Mouse (Mus musculus): ENCODE measurements at regions not wholly inside any gene's neighbourhood (a gene's known extent, or its start where the extent isn't known, plus 50 kb on each side); places are given as distances from the start of the nearest gene placed in this dataset.

DNA sequence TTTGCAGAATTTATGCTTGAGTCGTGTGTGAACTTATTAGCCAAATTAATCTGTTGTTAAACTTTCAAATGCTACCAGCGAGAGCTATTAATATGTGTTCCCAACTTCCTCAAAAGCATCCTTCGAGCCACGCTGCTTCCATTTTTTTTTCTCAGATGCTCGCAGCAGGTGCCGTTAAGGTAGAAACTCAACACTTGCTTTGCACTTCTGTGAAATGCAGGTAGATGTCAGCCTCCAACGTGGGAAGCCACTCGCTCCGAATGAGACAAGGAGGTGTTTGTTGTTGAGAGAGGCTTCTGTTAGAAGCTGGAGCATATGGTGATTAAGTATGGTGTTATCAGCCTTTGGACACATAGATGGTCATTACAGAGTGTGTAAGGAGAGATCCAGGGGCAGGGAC, 433.1 kb upstream of the Adgrl2 start:
- H3K4me3 ChIP-seq (ENCODE audit: control insufficient read depth, insufficient read depth, low read length), result no peak overlapping the region
- no peaks in the 10 kb centered on the region for H3K36me3 ChIP-seq (ENCODE audit: control insufficient read depth, insufficient read depth, low read length)
- TF ChIP-seq POLR2A (IDR thresholded peaks at IDR 0.05; ENCODE audit: control insufficient read depth, extremely low read depth, insufficient read depth, low read length, poor library complexity) (no peak), CTCF (IDR thresholded peaks at IDR 0.05; ENCODE audit: borderline replicate concordance, control insufficient read depth, extremely low read depth, insufficient read depth, low read length, poor library complexity) (no peak)
- 56% methylated on average over 9 of the region's 9 CpGs for WGBS
- no peak for DNase-seq
- H3K4me1 ChIP-seq (replicated peaks; ENCODE audit: control insufficient read depth, insufficient read depth, low read length), result peaks cover 3% of the 10 kb centered on the region; the same call in 1 of the 2 replicates
- no peaks in the 10 kb centered on the region for H3K27me3 ChIP-seq (ENCODE audit: control insufficient read depth, insufficient read depth, low read length)
- H3K27ac ChIP-seq (ENCODE audit: control insufficient read depth, insufficient read depth, low read length), result no peak overlapping the region

DNA sequence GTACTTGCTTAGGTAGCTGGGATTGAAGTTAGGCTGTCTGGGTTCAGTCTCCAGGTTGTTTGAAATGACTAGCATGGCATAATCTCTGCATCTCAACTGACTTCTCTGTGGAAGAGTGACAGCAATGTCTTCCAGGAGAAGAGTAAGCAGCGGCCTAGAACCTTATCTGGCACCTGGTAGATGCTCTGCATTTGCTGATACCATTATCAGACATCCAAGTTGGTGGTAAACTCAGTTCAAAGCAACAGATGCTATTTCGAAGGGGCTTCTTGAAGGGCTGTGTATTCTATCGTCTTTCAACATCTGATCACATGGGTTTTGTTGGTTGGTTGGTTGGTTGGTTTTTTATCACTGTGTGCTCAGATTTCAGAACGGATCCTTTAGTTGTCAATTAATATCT, 424.7 kb upstream of the Adgrl2 start:
- no peak overlapping the region for H3K27ac ChIP-seq (ENCODE audit: control insufficient read depth, insufficient read depth, low read length)
- WGBS, result 86% methylated on average over 4 of the region's 4 CpGs
- no peak for TF ChIP-seq CTCF (IDR thresholded peaks at IDR 0.05; ENCODE audit: borderline replicate concordance, control insufficient read depth, extremely low read depth, insufficient read depth, low read length, poor library complexity)
- no peak for TF ChIP-seq POLR2A (IDR thresholded peaks at IDR 0.05; ENCODE audit: control insufficient read depth, extremely low read depth, insufficient read depth, low read length, poor library complexity)
- no peak overlapping the region for H3K4me3 ChIP-seq (ENCODE audit: control insufficient read depth, insufficient read depth, low read length)
- H3K4me1 ChIP-seq (replicated peaks; ENCODE audit: control insufficient read depth, insufficient read depth, low read length), result no peaks in the 10 kb centered on the region
- no peaks in the 10 kb centered on the region for H3K36me3 ChIP-seq (ENCODE audit: control insufficient read depth, insufficient read depth, low read length)
- no peaks in the 10 kb centered on the region for H3K27me3 ChIP-seq (ENCODE audit: control insufficient read depth, insufficient read depth, low read length)
- no peak for DNase-seq

DNA sequence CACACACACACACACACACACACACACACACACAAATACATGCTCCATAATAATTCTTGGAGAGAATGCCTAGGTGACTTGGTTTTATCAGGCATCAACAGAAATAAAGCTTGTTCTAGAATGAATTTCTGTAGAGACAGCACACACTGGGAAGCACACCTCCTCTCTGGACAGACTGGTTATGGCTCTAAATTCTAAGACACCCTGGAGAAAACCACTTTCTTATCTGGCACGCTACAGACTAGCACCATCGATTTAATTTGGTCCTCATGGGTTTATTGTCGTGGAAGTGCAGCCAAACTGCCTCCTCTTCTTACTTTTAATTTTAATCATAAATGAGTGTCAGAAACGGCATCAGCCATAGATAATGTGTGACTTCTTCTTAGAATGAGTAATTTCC, 422.8 kb upstream of the Adgrl2 start:
- H3K36me3 ChIP-seq (ENCODE audit: control insufficient read depth, insufficient read depth, low read length), result no peaks in the 10 kb centered on the region

DNA sequence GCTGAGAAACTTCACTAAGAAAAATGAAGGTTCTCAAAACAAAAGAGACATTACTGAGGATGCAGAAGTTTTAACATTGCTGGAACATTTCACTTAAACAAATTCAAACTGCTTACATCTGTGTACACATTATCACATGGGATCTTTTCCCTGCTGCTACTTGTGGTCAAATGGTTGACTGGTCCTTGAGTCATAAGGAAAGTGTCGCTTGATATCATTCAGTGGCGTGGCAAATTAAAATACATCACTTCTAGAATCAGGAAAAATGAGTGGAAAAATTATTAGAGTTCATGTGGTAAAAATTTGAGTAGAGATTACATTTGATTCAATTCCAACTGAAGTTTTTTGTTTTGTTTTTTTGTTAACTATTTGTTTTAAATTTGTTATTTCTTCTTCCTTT, 420.2 kb upstream of the Adgrl2 start:
- Histone ChIP-seq H3K36me3 (ENCODE audit: control insufficient read depth, insufficient read depth, low read length) (no peaks in the 10 kb centered on the region), H3K27me3 (ENCODE audit: control insufficient read depth, insufficient read depth, low read length) (no peaks in the 10 kb centered on the region), H3K4me1 (replicated peaks; ENCODE audit: control insufficient read depth, insufficient read depth, low read length) (no peaks in the 10 kb centered on the region), H3K27ac (ENCODE audit: control insufficient read depth, insufficient read depth, low read length) (no peak overlapping the region), H3K4me3 (ENCODE audit: control insufficient read depth, insufficient read depth, low read length) (no peak overlapping the region)
- DNase-seq, result no peak
- WGBS, result 88% methylated on average over 2 of the region's 2 CpGs
- no peak for TF ChIP-seq POLR2A (IDR thresholded peaks at IDR 0.05; ENCODE audit: control insufficient read depth, extremely low read depth, insufficient read depth, low read length, poor library complexity)
- no peak for TF ChIP-seq CTCF (IDR thresholded peaks at IDR 0.05; ENCODE audit: borderline replicate concordance, control insufficient read depth, extremely low read depth, insufficient read depth, low read length, poor library complexity)

More for the DNA sequence above, 422.8 kb upstream of the Adgrl2 start:
- Histone ChIP-seq H3K27ac (ENCODE audit: control insufficient read depth, insufficient read depth, low read length) (no peak overlapping the region), H3K27me3 (ENCODE audit: control insufficient read depth, insufficient read depth, low read length) (no peaks in the 10 kb centered on the region), H3K4me3 (ENCODE audit: control insufficient read depth, insufficient read depth, low read length) (no peak overlapping the region), H3K4me1 (replicated peaks; ENCODE audit: control insufficient read depth, insufficient read depth, low read length) (no peaks in the 10 kb centered on the region)
- WGBS, result 92% methylated on average over 4 of the region's 4 CpGs
- no peak for DNase-seq
- TF ChIP-seq CTCF (IDR thresholded peaks at IDR 0.05; ENCODE audit: borderline replicate concordance, control insufficient read depth, extremely low read depth, insufficient read depth, low read length, poor library complexity), result no peak
- no peak for TF ChIP-seq POLR2A (IDR thresholded peaks at IDR 0.05; ENCODE audit: control insufficient read depth, extremely low read depth, insufficient read depth, low read length, poor library complexity)

DNA sequence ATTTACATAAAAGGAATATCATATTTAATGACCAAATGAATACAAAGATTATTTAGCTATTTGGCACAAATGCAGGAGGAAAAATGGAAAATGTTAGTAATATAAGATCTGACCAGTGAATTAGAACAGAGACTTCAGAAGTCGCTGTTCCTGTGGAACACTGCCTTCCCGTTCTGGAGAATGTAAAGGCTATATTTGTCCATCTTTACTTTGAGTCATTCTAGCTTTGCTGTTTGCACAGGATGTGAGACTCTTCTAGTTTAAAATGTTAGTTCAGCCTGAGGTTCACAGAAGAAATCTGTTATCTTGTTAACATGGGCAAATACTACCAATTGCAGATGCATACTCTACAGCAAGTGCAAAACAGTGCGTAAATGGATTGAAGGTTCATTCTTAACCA, 418.5 kb upstream of the Adgrl2 start:
- Histone ChIP-seq H3K27me3 (ENCODE audit: control insufficient read depth, insufficient read depth, low read length) (no peaks in the 10 kb centered on the region), H3K36me3 (ENCODE audit: control insufficient read depth, insufficient read depth, low read length) (no peaks in the 10 kb centered on the region), H3K4me1 (replicated peaks; ENCODE audit: control insufficient read depth, insufficient read depth, low read length) (no peaks in the 10 kb centered on the region), H3K4me3 (ENCODE audit: control insufficient read depth, insufficient read depth, low read length) (no peak overlapping the region), H3K27ac (ENCODE audit: control insufficient read depth, insufficient read depth, low read length) (no peak overlapping the region)
- TF ChIP-seq CTCF (IDR thresholded peaks at IDR 0.05; ENCODE audit: borderline replicate concordance, control insufficient read depth, extremely low read depth, insufficient read depth, low read length, poor library complexity) (no peak), POLR2A (IDR thresholded peaks at IDR 0.05; ENCODE audit: control insufficient read depth, extremely low read depth, insufficient read depth, low read length, poor library complexity) (no peak)
- no peak for DNase-seq
- WGBS, result 98% methylated on average over 3 of the region's 3 CpGs

DNA sequence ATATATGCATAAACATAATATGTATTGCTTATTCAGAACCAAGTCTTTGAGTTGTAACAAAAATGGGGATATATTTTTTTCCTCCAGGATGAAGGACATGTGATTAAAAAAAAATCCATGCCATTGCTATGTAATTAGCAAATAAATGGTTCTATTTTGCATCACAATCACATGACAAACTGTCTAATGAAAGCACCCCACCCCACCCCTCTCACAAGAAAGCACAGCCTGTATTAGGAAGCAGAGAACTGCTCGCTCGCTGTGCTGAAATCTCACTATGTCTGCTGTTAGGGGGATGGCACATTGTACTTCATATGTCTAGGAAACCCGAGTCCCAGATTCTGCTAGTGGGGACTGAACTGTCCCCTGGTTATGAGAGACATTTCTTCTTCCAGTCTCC, 415.5 kb upstream of the Adgrl2 start:
- no peak overlapping the region for H3K27ac ChIP-seq (ENCODE audit: control insufficient read depth, insufficient read depth, low read length)
- WGBS, result 93% methylated on average over 3 of the region's 3 CpGs
- H3K4me1 ChIP-seq (replicated peaks; ENCODE audit: control insufficient read depth, insufficient read depth, low read length), result no peaks in the 10 kb centered on the region

DNA sequence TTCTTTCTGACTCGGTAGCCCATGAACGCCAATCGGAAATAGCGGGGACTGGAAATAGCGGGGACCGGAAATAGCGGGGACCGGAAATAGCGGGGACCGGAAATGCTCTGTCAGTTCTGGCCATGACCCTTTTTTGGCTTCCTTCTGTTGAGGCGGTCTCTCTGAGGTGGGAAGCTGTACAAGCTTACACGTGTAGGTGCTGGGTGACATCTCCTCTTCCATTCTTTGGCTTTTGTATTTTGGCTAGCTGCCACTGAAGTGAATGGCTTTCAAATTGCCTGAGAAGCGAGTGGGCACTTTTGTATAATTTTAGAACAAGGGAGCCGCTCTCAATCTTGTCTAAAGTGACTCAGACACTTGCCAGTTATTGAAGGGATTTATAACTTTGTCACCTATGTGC, 414.3 kb upstream of the Adgrl2 start:
- Histone ChIP-seq H3K4me3 (ENCODE audit: control insufficient read depth, insufficient read depth, low read length) (no peak overlapping the region), H3K27ac (ENCODE audit: control insufficient read depth, insufficient read depth, low read length) (no peak overlapping the region), H3K36me3 (ENCODE audit: control insufficient read depth, insufficient read depth, low read length) (no peaks in the 10 kb centered on the region), H3K4me1 (replicated peaks; ENCODE audit: control insufficient read depth, insufficient read depth, low read length) (no peaks in the 10 kb centered on the region), H3K27me3 (ENCODE audit: control insufficient read depth, insufficient read depth, low read length) (no peaks in the 10 kb centered on the region)
- TF ChIP-seq CTCF (IDR thresholded peaks at IDR 0.05; ENCODE audit: borderline replicate concordance, control insufficient read depth, extremely low read depth, insufficient read depth, low read length, poor library complexity), result no peak
- TF ChIP-seq POLR2A (IDR thresholded peaks at IDR 0.05; ENCODE audit: control insufficient read depth, extremely low read depth, insufficient read depth, low read length, poor library complexity), result no peak
- 94% methylated on average over 14 of the region's 14 CpGs for WGBS
- no peak for DNase-seq

More for the DNA sequence above, 415.5 kb upstream of the Adgrl2 start:
- no peaks in the 10 kb centered on the region for H3K36me3 ChIP-seq (ENCODE audit: control insufficient read depth, insufficient read depth, low read length)
- no peak overlapping the region for H3K4me3 ChIP-seq (ENCODE audit: control insufficient read depth, insufficient read depth, low read length)
- DNase-seq, result no peak
- no peaks in the 10 kb centered on the region for H3K27me3 ChIP-seq (ENCODE audit: control insufficient read depth, insufficient read depth, low read length)
- no peak for TF ChIP-seq POLR2A (IDR thresholded peaks at IDR 0.05; ENCODE audit: control insufficient read depth, extremely low read depth, insufficient read depth, low read length, poor library complexity)

Measured in thymus, adult 2 months (tissue).